Mouse (Mus musculus): ENCODE measurements around the gene Itgb2l.

DNA sequence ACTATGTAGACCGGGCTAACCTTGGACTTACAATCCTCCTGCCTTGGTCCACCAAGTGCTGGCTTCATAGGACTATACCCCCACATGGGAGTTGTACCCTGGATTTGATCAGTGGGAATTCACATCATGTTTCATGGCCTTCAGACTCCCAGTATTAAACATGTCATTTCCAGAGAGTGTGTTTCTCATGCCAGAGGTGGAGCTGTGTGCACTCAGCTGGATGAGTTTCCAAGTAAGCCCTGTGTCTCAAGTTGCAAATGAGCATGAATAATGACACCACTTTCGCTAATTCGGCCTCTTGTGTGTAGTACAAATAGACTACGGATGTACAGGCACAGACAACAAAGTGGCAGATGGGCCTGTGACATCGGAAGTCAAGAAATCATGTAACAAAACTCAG is 44.6 kb upstream of the Itgb2l start:
- TF ChIP-seq POLR2AphosphoS2 (IDR thresholded peaks at IDR 0.05; ENCODE audit: insufficient read length, low read depth) = no peak
- TF ChIP-seq MYOG (IDR thresholded peaks at IDR 0.05; ENCODE audit: control insufficient read depth in 1 of 3, insufficient read depth in 1 of 3, insufficient read length in 2 of 3, low read depth in 2 of 3) = no peak
- no peak for TF ChIP-seq MAX (IDR thresholded peaks at IDR 0.05; ENCODE audit: low read depth)
- TF ChIP-seq POLR2A (IDR thresholded peaks at IDR 0.05; ENCODE audit: insufficient read length, low read depth) = no peak
- TF ChIP-seq E2F4 (IDR thresholded peaks at IDR 0.05; ENCODE audit: insufficient read depth) = no peak

Data from myocyte (in vitro differentiated cells).